Comparison of ENCODE assay signal across 18 mouse cellular contexts in genomic region chr6:87219061-87219992, GRCm38 (mm10).
DNase-seq lines count a peak whose midpoint lies in the region; ATAC-seq and TF ChIP-seq lines count a peak whose summit lies in the region.
"Had no signal": no experiment of that assay in that cellular context is flagged by ENCODE, and none has a peak within 500 bp of the region (broad histone marks: within the 10 kb centered on the region; RNA-seq: fewer than 3 reads in every experiment).

No protein-coding gene starts in this region.

- peak; percentile 57 for DNase-seq in kidney, postnatal 0 days (ENCODE audit: low spot score)
- DNase-seq in kidney, postnatal 10 days = no peak
- peak; percentile 37 for DNase-seq in embryo, embryonic 11 days
- peak; percentile 81 for DNase-seq in limb, embryonic 14.5 days (ENCODE audit: low spot score)
- DNase-seq in left cerebral cortex, postnatal 4 days = no peak
- no peak for DNase-seq in gastrocnemius, postnatal 14 days
- no peak for DNase-seq in urinary bladder, postnatal 4 days (ENCODE audit: low spot score in 2 of 2)
- DNase-seq: adrenal gland, postnatal 25 days; cerebellum, adult 9-11 months; thymus, postnatal 14 days had no signal

- no peaks in the 10 kb centered on the region for H3K36me3 ChIP-seq in kidney, postnatal 0 days (ENCODE audit: insufficient read depth, low read length)
- H3K36me3 ChIP-seq in C2C12 (ENCODE audit: control insufficient read depth, insufficient read depth) = peaks cover 4% of the 10 kb centered on the region
- peaks cover 31% of the 10 kb centered on the region for H3K36me3 ChIP-seq in limb, embryonic 14.5 days (ENCODE audit: control insufficient read depth, insufficient read depth, low read length)
- H3K36me3 ChIP-seq: hindbrain, embryonic 13.5 days; midbrain, embryonic 15.5 days had no signal

- no peak overlapping the region for H3K4me2 ChIP-seq in kidney, postnatal 0 days (ENCODE audit: low read length)
- 0 out of 2 replicates have a peak overlapping the region, but pooled peaks have one; percentile 7 for H3K4me2 ChIP-seq in limb, embryonic 14.5 days (replicated peaks; ENCODE audit: low read depth, low read length, severe bottlenecking)
- H3K4me2 ChIP-seq: embryonic facial prominence, embryonic 12.5 days; hindbrain, embryonic 13.5 days; liver, embryonic 11.5 days; midbrain, embryonic 15.5 days had no signal

- H3K9ac ChIP-seq in kidney, postnatal 0 days (ENCODE audit: low read depth, low read length) = no peak overlapping the region
- no peak overlapping the region for H3K9ac ChIP-seq in limb, embryonic 14.5 days (ENCODE audit: low read depth, low read length, severe bottlenecking)
- H3K9ac ChIP-seq: embryonic facial prominence, embryonic 12.5 days; hindbrain, embryonic 13.5 days; midbrain, embryonic 15.5 days had no signal

- no peaks in the 10 kb centered on the region for H3K79me2 ChIP-seq in C2C12 (ENCODE audit: control insufficient read depth, insufficient read depth)

- TF ChIP-seq POLR2A in limb, embryonic 14.5 days (IDR thresholded peaks at IDR 0.05; ENCODE audit: borderline replicate concordance, extremely low read depth, insufficient read depth, insufficient read length) = no peak

- ATAC-seq in kidney, postnatal 0 days (replicated peaks; ENCODE audit: low FRiP score, low read depth) = peak; percentile 36; the same call in 1 of the 2 replicates
- peak; percentile 83 for ATAC-seq in limb, embryonic 14.5 days (ENCODE audit: low FRiP score, low read depth)
- ATAC-seq: activated CD4-positive, CD25-positive, alpha-beta regulatory T cell, adult 4 months; intestine, postnatal 0 days; midbrain, embryonic 15.5 days had no signal

- no peak overlapping the region for H3ac ChIP-seq in C2C12 (ENCODE audit: control insufficient read depth, insufficient read length, low read depth)

- TF ChIP-seq CTCF in kidney, postnatal 0 days (IDR thresholded peaks at IDR 0.05; ENCODE audit: low read depth) = no peak
- TF ChIP-seq CTCF in C2C12 (IDR thresholded peaks at IDR 0.05; ENCODE audit: control insufficient read depth, insufficient read depth, insufficient read length) = no peak

- no peaks in the 10 kb centered on the region for H3K79me3 ChIP-seq in C2C12 (ENCODE audit: low read depth)

- intact Hi-C loops in left cerebral cortex, postnatal 4 days (cut with DNase I) = no loop called here
- intact Hi-C loops in gastrocnemius, postnatal 14 days (cut with DNase I; ENCODE audit: low total_unique reads) = no loop called here

- H3K4me3 ChIP-seq in kidney, postnatal 0 days (replicated peaks; ENCODE audit: low read depth, low read length) = no peak overlapping the region
- no peak overlapping the region for H3K4me3 ChIP-seq in C2C12 (ENCODE audit: insufficient read depth, poor library complexity, severe bottlenecking)
- no peak overlapping the region for H3K4me3 ChIP-seq in limb, embryonic 14.5 days (replicated peaks; ENCODE audit: low read length)
- H3K4me3 ChIP-seq: embryonic facial prominence, embryonic 12.5 days; forebrain, embryonic 10.5 days; hindbrain, embryonic 13.5 days; midbrain, embryonic 15.5 days had no signal

- 0 out of 2 replicates have a peak, but pooled peaks cover 3% of the 10 kb centered on the region for H3K4me1 ChIP-seq in kidney, postnatal 0 days (replicated peaks; ENCODE audit: insufficient read depth, low read length)
- H3K4me1 ChIP-seq in limb, embryonic 14.5 days (ENCODE audit: control insufficient read depth, insufficient read depth, low read length) = peaks cover 43% of the 10 kb centered on the region
- H3K4me1 ChIP-seq: midbrain, embryonic 15.5 days had no signal

- 41% methylated on average over 13 of the region's 13 CpGs for WGBS in kidney, postnatal 0 days
- WGBS in limb, embryonic 14.5 days = 38% methylated on average over 13 of the region's 13 CpGs

- no peak overlapping the region for H3K27ac ChIP-seq in kidney, postnatal 0 days
- H3K27ac ChIP-seq in limb, embryonic 14.5 days (replicated peaks; ENCODE audit: low read depth, low read length) = peak overlapping the region; percentile 84
- H3K27ac ChIP-seq: embryonic facial prominence, embryonic 12.5 days; forebrain, embryonic 10.5 days; hindbrain, embryonic 13.5 days; midbrain, embryonic 15.5 days had no signal

- H3K9me3 ChIP-seq in kidney, postnatal 0 days (replicated peaks; ENCODE audit: low read length) = no peaks in the 10 kb centered on the region
- H3K9me3 ChIP-seq in limb, embryonic 14.5 days (ENCODE audit: control insufficient read depth, low read length) = no peaks in the 10 kb centered on the region
- H3K9me3 ChIP-seq: embryonic facial prominence, embryonic 12.5 days; forebrain, embryonic 10.5 days; hindbrain, embryonic 13.5 days; midbrain, embryonic 15.5 days had no signal

- no peaks in the 10 kb centered on the region for H3K27me3 ChIP-seq in kidney, postnatal 0 days (ENCODE audit: insufficient read depth, low read length)
- no peaks in the 10 kb centered on the region for H3K27me3 ChIP-seq in C2C12 (ENCODE audit: control insufficient read depth, insufficient read depth, insufficient read length)
- no peaks in the 10 kb centered on the region for H3K27me3 ChIP-seq in limb, embryonic 14.5 days (ENCODE audit: control insufficient read depth, insufficient read depth, low read length)
- H3K27me3 ChIP-seq: embryonic facial prominence, embryonic 12.5 days; hindbrain, embryonic 13.5 days; midbrain, embryonic 15.5 days had no signal

TF ChIP-seq in C2C12, 6 proteins besides CTCF, POLR2A, EP300 and RAD21:
- peak; percentile 43 for TF ChIP-seq MYOD1 (IDR thresholded peaks at IDR 0.05; ENCODE audit: control insufficient read depth, insufficient read length, low read depth)
- peak; percentile 51 for TF ChIP-seq FOSL1 (IDR thresholded peaks at IDR 0.05; ENCODE audit: insufficient read depth, low read length, poor library complexity, severe bottlenecking)
- TF ChIP-seq MAX (IDR thresholded peaks at IDR 0.05) = peak; percentile 9
- TF ChIP-seq CEBPB (IDR thresholded peaks at IDR 0.05; ENCODE audit: low read depth) = no peak
- no peak for TF ChIP-seq MYOG (IDR thresholded peaks at IDR 0.05; ENCODE audit: control insufficient read depth, extremely low read depth, insufficient read length)

Comparison
In these comparisons a context has a peak if more than half of its experiments do, and no peak if none do; other contexts are left out.
1. DNase-seq: peak in kidney, postnatal 0 days (single experiment), embryo, embryonic 11 days (single experiment) and limb, embryonic 14.5 days (single experiment); none in kidney, postnatal 10 days (single experiment), left cerebral cortex, postnatal 4 days (single experiment), gastrocnemius, postnatal 14 days (single experiment) and urinary bladder, postnatal 4 days (0 of 2).